Comparison of ENCODE assay signal across 26 mouse cellular contexts in the genomic region with DNA sequence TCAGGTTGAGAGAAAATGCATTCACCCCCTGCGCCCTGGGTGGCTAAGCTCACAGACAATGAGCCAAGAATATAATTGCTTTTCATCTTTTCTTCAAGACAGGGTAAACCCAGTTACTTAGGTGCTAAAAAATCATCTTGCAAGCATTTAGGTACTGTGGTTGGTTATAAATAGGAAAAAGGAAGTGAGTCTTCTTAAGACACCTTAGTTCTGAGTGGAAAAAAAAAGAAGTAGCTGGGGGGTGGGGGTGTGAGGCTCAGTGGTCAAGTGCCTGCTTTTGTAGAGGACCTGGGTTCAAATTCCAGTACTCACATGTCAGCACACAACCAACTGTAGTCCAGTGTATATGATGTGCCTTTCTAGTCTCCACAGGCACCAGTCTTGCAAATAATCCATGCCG. TPM values are rescaled to one million over a fixed set of nuclear protein-coding genes. Genes with fewer than 3 reads are reported as not detected.
A peak's percentile ranks its signal among the peaks of the same experiment; 100 is the strongest.
DNase-seq lines count a peak whose midpoint lies in the region; ATAC-seq and TF ChIP-seq lines count a peak whose summit lies in the region.
"Had no signal": no experiment of that assay in that cellular context is flagged by ENCODE, and none has a peak within 500 bp of the region (broad histone marks: within the 10 kb centered on the region; RNA-seq: fewer than 3 reads in every experiment).

No protein-coding gene starts in this region.

- H3K79me2 ChIP-seq in CH12.LX (replicated peaks; ENCODE audit: control insufficient read depth, extremely low read depth, insufficient read depth, poor library complexity, severe bottlenecking) = no peaks in the 10 kb centered on the region

- peaks cover 45% of the 10 kb centered on the region for H3K4me1 ChIP-seq in liver, embryonic 12.5 days
- H3K4me1 ChIP-seq in CH12.LX (ENCODE audit: control insufficient read depth in 1 of 2, insufficient read depth in 2 of 2) = peaks cover 8 to 29% of the 10 kb centered on the region in 2 experiments; a peak in 3 of 4 replicates
- H3K4me1 ChIP-seq in liver, embryonic 15.5 days (replicated peaks) = peaks cover 37% of the 10 kb centered on the region
- peaks cover 7% of the 10 kb centered on the region for H3K4me1 ChIP-seq in small intestine, adult 2 months (ENCODE audit: control insufficient read depth, insufficient read depth, insufficient read length, low read length)
- H3K4me1 ChIP-seq in midbrain, embryonic 11.5 days (ENCODE audit: control insufficient read depth, insufficient read depth, low read length) = peaks cover 2% of the 10 kb centered on the region; the same call in 1 of the 2 replicates

- H3K4me3 ChIP-seq in liver, embryonic 12.5 days = no peak overlapping the region
- H3K4me3 ChIP-seq in CH12.LX (replicated peaks in 1 of 3; ENCODE audit: low read depth in 2 of 3, low read length in 2 of 3, poor library complexity in 1 of 3) = no peak overlapping the region
- no peak overlapping the region for H3K4me3 ChIP-seq in liver, embryonic 15.5 days (replicated peaks)
- H3K4me3 ChIP-seq in small intestine, adult 2 months (ENCODE audit: low read depth, low read length) = no peak overlapping the region
- no peak overlapping the region for H3K4me3 ChIP-seq in midbrain, embryonic 11.5 days (ENCODE audit: low read depth, low read length)
- H3K4me3 ChIP-seq: embryonic facial prominence, embryonic 15.5 days; heart, embryonic 10.5 days; hindbrain, embryonic 12.5 days had no signal

- H3K36me3 ChIP-seq in liver, embryonic 12.5 days = peaks cover 4% of the 10 kb centered on the region; the same call in 1 of the 2 replicates
- H3K36me3 ChIP-seq in CH12.LX (replicated peaks in 1 of 2; ENCODE audit: control insufficient read depth in 1 of 2, insufficient read depth in 1 of 2, low read length in 1 of 2) = no peaks in the 10 kb centered on the region
- H3K36me3 ChIP-seq in liver, embryonic 15.5 days (replicated peaks) = peaks cover 17% of the 10 kb centered on the region
- peaks cover 9% of the 10 kb centered on the region; the same call in 1 of the 2 replicates for H3K36me3 ChIP-seq in small intestine, adult 2 months (ENCODE audit: control insufficient read depth, insufficient read depth, low read length)
- H3K36me3 ChIP-seq in midbrain, embryonic 11.5 days (ENCODE audit: control insufficient read depth, insufficient read depth, low read length) = no peaks in the 10 kb centered on the region
- H3K36me3 ChIP-seq: embryonic facial prominence, embryonic 15.5 days; heart, embryonic 10.5 days; hindbrain, embryonic 12.5 days had no signal

- DNase-seq in liver (no peak), CH12.LX (ENCODE audit: extremely low read depth) (peak; percentile 64)
- no peak for DNase-seq in testis, postnatal 14 days (ENCODE audit: low spot score)
- DNase-seq in midbrain, embryonic 11.5 days (ENCODE audit: low spot score, missing footprints) = no peak
- DNase-seq in retina, embryonic 14.5 days (ENCODE audit: low spot score) = no peak
- DNase-seq: adrenal gland, adult 8-10 months; adrenal gland, postnatal 36 days; cerebellum, adult 2 months; cerebellum, postnatal 10 days; embryo, embryonic 11 days; gastrocnemius, postnatal 10 days; heart, postnatal 10 days; heart, postnatal 4 days had no signal

- H3K9me3 ChIP-seq in liver, embryonic 12.5 days (replicated peaks) = no peaks in the 10 kb centered on the region
- no peaks in the 10 kb centered on the region for H3K9me3 ChIP-seq in CH12.LX (replicated peaks; ENCODE audit: low read length)
- no peaks in the 10 kb centered on the region for H3K9me3 ChIP-seq in liver, embryonic 15.5 days (replicated peaks)
- H3K9me3 ChIP-seq in midbrain, embryonic 11.5 days (ENCODE audit: control insufficient read depth, low read length) = no peaks in the 10 kb centered on the region
- H3K9me3 ChIP-seq: embryonic facial prominence, embryonic 15.5 days; G1E; heart, embryonic 10.5 days; hindbrain, embryonic 12.5 days had no signal

- peak overlapping the region; percentile 27 for H3K9ac ChIP-seq in liver, embryonic 12.5 days
- no peak overlapping the region for H3K9ac ChIP-seq in CH12.LX (ENCODE audit: insufficient read depth, low read depth)
- no peak overlapping the region for H3K9ac ChIP-seq in liver, embryonic 15.5 days
- no peak overlapping the region for H3K9ac ChIP-seq in midbrain, embryonic 11.5 days (ENCODE audit: low read length)
- H3K9ac ChIP-seq: embryonic facial prominence, embryonic 15.5 days; hindbrain, embryonic 12.5 days had no signal

- in situ Hi-C loops in CH12.LX (cut with MboI; ENCODE audit: low pct_ligation_motif_present, low pct_unique_long_range_greater_than_20kb, low sequenced_read_pairs) = loop anchor here (10.0 kb wide), 1 partner anchor 54 kb away; no protein-coding TSS in a partner anchor

- no peak for ATAC-seq in liver, embryonic 12.5 days
- no peak for ATAC-seq in liver, embryonic 15.5 days (ENCODE audit: insufficient read depth)
- ATAC-seq in midbrain, embryonic 11.5 days (ENCODE audit: low FRiP score) = no peak
- ATAC-seq: forebrain, embryonic 16.5 days; hindbrain, embryonic 16.5 days had no signal

- no peak for TF ChIP-seq CTCF in CH12.LX (conservative IDR thresholded peaks at IDR 0.05 in 1 of 2, IDR thresholded peaks at IDR 0.05 in 1 of 2; ENCODE audit: low read depth in 2 of 2, low read length in 2 of 2)
- no peak for TF ChIP-seq CTCF in small intestine, adult 2 months (IDR thresholded peaks at IDR 0.05; ENCODE audit: extremely low read depth, insufficient read length, insufficient replicate concordance, low read depth, low read length)

- TF ChIP-seq POLR2A in CH12.LX (IDR thresholded peaks at IDR 0.05; ENCODE audit: low read depth, low read length) = no peak
- no peak for TF ChIP-seq POLR2A in small intestine, adult 2 months (IDR thresholded peaks at IDR 0.05; ENCODE audit: low read depth, low read length)

- 0 out of 2 replicates have a peak overlapping the region, but pooled peaks have one; percentile 7 for H3K4me2 ChIP-seq in liver, embryonic 12.5 days
- no peak overlapping the region; the same call in 1 of the 2 replicates for H3K4me2 ChIP-seq in CH12.LX (ENCODE audit: insufficient read depth, low read depth, poor library complexity, severe bottlenecking)
- peak overlapping the region; percentile 7; the same call in 1 of the 2 replicates for H3K4me2 ChIP-seq in liver, embryonic 15.5 days
- H3K4me2 ChIP-seq in midbrain, embryonic 11.5 days = no peak overlapping the region
- H3K4me2 ChIP-seq: embryonic facial prominence, embryonic 15.5 days; hindbrain, embryonic 12.5 days had no signal

- 93% methylated on average over 2 of the region's 2 CpGs for WGBS in liver, embryonic 12.5 days (ENCODE audit: insufficient replicate concordance)
- 88% methylated on average over 2 of the region's 2 CpGs for WGBS in liver, embryonic 15.5 days (ENCODE audit: insufficient replicate concordance)
- WGBS in small intestine, adult 2 months = 91% methylated on average over 2 of the region's 2 CpGs
- WGBS in midbrain, embryonic 11.5 days = 89% methylated on average over 2 of the region's 2 CpGs

- no peak overlapping the region for H3K27ac ChIP-seq in liver, embryonic 12.5 days
- no peak overlapping the region for H3K27ac ChIP-seq in CH12.LX (ENCODE audit: insufficient read depth, low read depth)
- 0 out of 2 replicates have a peak overlapping the region, but pooled peaks have one; percentile 30 for H3K27ac ChIP-seq in liver, embryonic 15.5 days (replicated peaks)
- 0 out of 2 replicates have a peak overlapping the region, but pooled peaks have one; percentile 37 for H3K27ac ChIP-seq in small intestine, adult 2 months (ENCODE audit: insufficient read depth, low read depth, low read length)
- H3K27ac ChIP-seq in midbrain, embryonic 11.5 days (ENCODE audit: low read depth, low read length) = no peak overlapping the region
- H3K27ac ChIP-seq: embryonic facial prominence, embryonic 15.5 days; heart, embryonic 10.5 days; hindbrain, embryonic 12.5 days had no signal

- no peak for TF ChIP-seq RAD21 in CH12.LX (IDR thresholded peaks at IDR 0.05; ENCODE audit: low read depth, low read length)

- dilution Hi-C loops in CH12.LX (cut with MboI; ENCODE audit: extremely low pct_ligation_motif_present, extremely low pct_unique_long_range_greater_than_20kb, low sequenced_read_pairs) = no loop called here

- peak; percentile 81 for TF ChIP-seq EP300 in CH12.LX (IDR thresholded peaks at IDR 0.05; ENCODE audit: low read length)

- no peaks in the 10 kb centered on the region for H3K27me3 ChIP-seq in liver, embryonic 12.5 days (replicated peaks)
- no peaks in the 10 kb centered on the region for H3K27me3 ChIP-seq in CH12.LX (replicated peaks)
- no peaks in the 10 kb centered on the region for H3K27me3 ChIP-seq in liver, embryonic 15.5 days
- no peaks in the 10 kb centered on the region for H3K27me3 ChIP-seq in small intestine, adult 2 months (ENCODE audit: control insufficient read depth, insufficient read depth, low read length)
- H3K27me3 ChIP-seq in midbrain, embryonic 11.5 days (ENCODE audit: control insufficient read depth, insufficient read depth, low read length) = no peaks in the 10 kb centered on the region
- H3K27me3 ChIP-seq: embryonic facial prominence, embryonic 15.5 days; hindbrain, embryonic 12.5 days had no signal

RNA-seq across cellular contexts. Expression of gene Hist1h2bc, which starts 5.0 kb away (rescaled TPM):
- polyA plus RNA-seq in liver, embryonic 12.5 days (2016; fragmentation: Nextera tagmentation; extraction: Ambion mirVana) = 75.3 and 75.6 TPM in 2 replicates
- total RNA-seq in CH12.LX (2012; rRNA removed) (436 and 456 TPM in 2 replicates), CH12.LX (2014; rRNA removed) (16.1 and 17.4 TPM in 2 replicates)
- 1.1 and 2.2 TPM in 2 replicates for polyA plus RNA-seq in CH12.LX (2012; ENCODE audit: insufficient read length, low read depth)
- 136 and 151 TPM in 2 replicates for polyA plus RNA-seq in liver, embryonic 15.5 days (2015; fragmentation: Nextera tagmentation; extraction: Ambion mirVana)
- polyA plus RNA-seq in small intestine, adult 2 months (2012; rRNA removed) = 210 and 772 TPM in 2 replicates
- polyA plus RNA-seq in midbrain, embryonic 11.5 days (2014; fragmentation: Nextera tagmentation; extraction: Ambion mirVana) = 25.3 and 25.7 TPM in 2 replicates

RNA-seq across cellular contexts. Expression of gene Hist1h2ac, which starts 5.2 kb away (rescaled TPM):
- polyA plus RNA-seq in liver, embryonic 12.5 days (2016; fragmentation: Nextera tagmentation; extraction: Ambion mirVana) = 0.91 and 1.3 TPM in 2 replicates
- 114 and 122 TPM in 2 replicates for total RNA-seq in CH12.LX (2012; rRNA removed)
- total RNA-seq in CH12.LX (2014; rRNA removed) = 0.96 and 0.97 TPM in 2 replicates
- 0.14 TPM in 1 of 2 replicates, not detected in the other for polyA plus RNA-seq in CH12.LX (2012; ENCODE audit: insufficient read length, low read depth)
- 1.2 and 1.4 TPM in 2 replicates for polyA plus RNA-seq in liver, embryonic 15.5 days (2015; fragmentation: Nextera tagmentation; extraction: Ambion mirVana)
- polyA plus RNA-seq in small intestine, adult 2 months (2012; rRNA removed) = 3.1 and 4.0 TPM in 2 replicates
- polyA plus RNA-seq in midbrain, embryonic 11.5 days (2014; fragmentation: Nextera tagmentation; extraction: Ambion mirVana) = 0.83 and 1.1 TPM in 2 replicates

RNA-seq across cellular contexts. Expression of gene Hist1h1t, which starts 6.7 kb away (rescaled TPM):
- not detected in 2 replicates for polyA plus RNA-seq in liver, embryonic 12.5 days (2016; fragmentation: Nextera tagmentation; extraction: Ambion mirVana)
- total RNA-seq in CH12.LX (2012; rRNA removed) (0.38 and 0.76 TPM in 2 replicates), CH12.LX (2014; rRNA removed) (not detected in 2 replicates)
- not detected in 2 replicates for polyA plus RNA-seq in CH12.LX (2012; ENCODE audit: insufficient read length, low read depth)
- polyA plus RNA-seq in liver, embryonic 15.5 days (2015; fragmentation: Nextera tagmentation; extraction: Ambion mirVana) = 0.17 TPM in 1 of 2 replicates, not detected in the other
- polyA plus RNA-seq in small intestine, adult 2 months (2012; rRNA removed) = not detected in 2 replicates
- polyA plus RNA-seq in midbrain, embryonic 11.5 days (2014; fragmentation: Nextera tagmentation; extraction: Ambion mirVana) = not detected in 2 replicates
- polyA plus RNA-seq: cerebellum, adult 2 months; embryonic facial prominence, embryonic 11.5 days; embryonic facial prominence, embryonic 15.5 days; forebrain, embryonic 11.5 days; forebrain, embryonic 16.5 days; frontal cortex, adult 2 months; G1E; gonadal fat pad, adult 2 months; hindbrain, embryonic 12.5 days; hindbrain, embryonic 16.5 days had no signal

RNA-seq across cellular contexts. Expression of gene Hist1h4c, which starts 9.3 kb away (rescaled TPM):
- 8.6 and 11.6 TPM in 2 replicates for polyA plus RNA-seq in liver, embryonic 12.5 days (2016; fragmentation: Nextera tagmentation; extraction: Ambion mirVana)
- total RNA-seq in CH12.LX (2012; rRNA removed) = 1,176 and 1,374 TPM in 2 replicates
- 3.9 and 6.9 TPM in 2 replicates for total RNA-seq in CH12.LX (2014; rRNA removed)
- 0.76 and 1.2 TPM in 2 replicates for polyA plus RNA-seq in CH12.LX (2012; ENCODE audit: insufficient read length, low read depth)
- 7.3 and 8.8 TPM in 2 replicates for polyA plus RNA-seq in liver, embryonic 15.5 days (2015; fragmentation: Nextera tagmentation; extraction: Ambion mirVana)
- polyA plus RNA-seq in small intestine, adult 2 months (2012; rRNA removed) = 13.7 and 17.8 TPM in 2 replicates
- polyA plus RNA-seq in midbrain, embryonic 11.5 days (2014; fragmentation: Nextera tagmentation; extraction: Ambion mirVana) = 5.3 and 6.4 TPM in 2 replicates

RNA-seq across cellular contexts. Expression of gene Hfe, which starts 21.7 kb away (rescaled TPM):
- polyA plus RNA-seq in liver, embryonic 12.5 days (2016; fragmentation: Nextera tagmentation; extraction: Ambion mirVana) = 4.9 and 5.7 TPM in 2 replicates
- total RNA-seq in CH12.LX (2012; rRNA removed) = 0.08 and 0.50 TPM in 2 replicates
- total RNA-seq in CH12.LX (2014; rRNA removed) = 0.16 and 0.39 TPM in 2 replicates
- polyA plus RNA-seq in CH12.LX (2012; ENCODE audit: insufficient read length, low read depth) = 0.67 and 1.0 TPM in 2 replicates
- 13.6 and 16.4 TPM in 2 replicates for polyA plus RNA-seq in liver, embryonic 15.5 days (2015; fragmentation: Nextera tagmentation; extraction: Ambion mirVana)
- 3.5 and 7.7 TPM in 2 replicates for polyA plus RNA-seq in small intestine, adult 2 months (2012; rRNA removed)
- polyA plus RNA-seq in midbrain, embryonic 11.5 days (2014; fragmentation: Nextera tagmentation; extraction: Ambion mirVana) = 2.7 and 3.3 TPM in 2 replicates
- polyA plus RNA-seq: G1E had no signal

Comparison
In these comparisons a context has a peak if more than half of its experiments do, and no peak if none do; other contexts are left out.
1. H3K27ac ChIP-seq: peak in liver, embryonic 15.5 days (single experiment) and small intestine, adult 2 months (single experiment); none in liver, embryonic 12.5 days (single experiment), CH12.LX (single experiment) and midbrain, embryonic 11.5 days (single experiment).
2. H3K4me2 ChIP-seq: peak in liver, embryonic 12.5 days (single experiment) and liver, embryonic 15.5 days (single experiment); none in CH12.LX (single experiment) and midbrain, embryonic 11.5 days (single experiment).